Mouse (Mus musculus): ENCODE data around the gene Zkscan6.
A peak's percentile ranks its signal among the peaks of the same experiment; 100 is the strongest.

Zkscan6 gene

GRCm38 (mm10) chr11:65814381-65814780 is 7.4 kb downstream of the Zkscan6 start:
- no peak for DNase-seq (ENCODE audit: low read depth)

GRCm38 (mm10) chr11:65816237-65816636 is 9.3 kb downstream of the Zkscan6 start:
- no peak for DNase-seq (ENCODE audit: low read depth)

GRCm38 (mm10) chr11:65818193-65818592 is 11.2 kb downstream of the Zkscan6 start:
- DNase-seq (ENCODE audit: low read depth): no peak

- no peak for DNase-seq (ENCODE audit: low read depth)
Observed at GRCm38 (mm10) chr11:65820280-65820679, 13.3 kb downstream of the Zkscan6 start.

GRCm38 (mm10) chr11:65820877-65821276 is 13.9 kb downstream of the Zkscan6 start:
- DNase-seq (ENCODE audit: low read depth): peak; percentile 49

GRCm38 (mm10) chr11:65824556-65824955 is 17.6 kb downstream of the Zkscan6 start:
- DNase-seq (ENCODE audit: low read depth): no peak

- DNase-seq (ENCODE audit: low read depth): no peak
Observed at GRCm38 (mm10) chr11:65838999-65839398, 32.0 kb downstream of the Zkscan6 start.

GRCm38 (mm10) chr11:65846446-65846845 is 39.5 kb downstream of the Zkscan6 start:
- no peak for DNase-seq (ENCODE audit: low read depth)

GRCm38 (mm10) chr11:65852066-65852465 is 45.1 kb downstream of the Zkscan6 start:
- peak; percentile 22 for DNase-seq (ENCODE audit: low read depth)

- no peak for DNase-seq (ENCODE audit: low read depth)
Observed at GRCm38 (mm10) chr11:65861476-65861875, 54.5 kb downstream of the Zkscan6 start.

GRCm38 (mm10) chr11:65877146-65877775 is 70.3 kb downstream of the Zkscan6 start:
- DNase-seq (ENCODE audit: low read depth): no peak
